Mouse (Mus musculus): ENCODE data around the gene Pias4. TPM values are rescaled to one million over a fixed set of nuclear protein-coding genes. Genes with fewer than 3 reads are reported as not detected.
A peak's percentile ranks its signal among the peaks of the same experiment; 100 is the strongest.

Gene Pias4
- polyA plus RNA-seq, 1 experiment: 36.8 TPM

- Histone ChIP-seq H3K27ac (ENCODE audit: insufficient read depth, low read length) (peak overlapping the region; percentile 4; the same call in 1 of the 2 replicates), H3K9me3 (replicated peaks; ENCODE audit: control insufficient read depth, insufficient read depth, low read length, poor library complexity, severe bottlenecking) (no peaks in the 10 kb centered on the region), H3K36me3 (ENCODE audit: control insufficient read depth, insufficient read depth, low read length, poor library complexity, severe bottlenecking) (peaks cover 53% of the 10 kb centered on the region), H3K4me1 (ENCODE audit: control insufficient read depth, insufficient read depth, low read length) (peaks cover 2% of the 10 kb centered on the region), H3K4me3 (ENCODE audit: low read depth, low read length) (no peak overlapping the region), H3K27me3 (ENCODE audit: control insufficient read depth, insufficient read depth, low read length, poor library complexity, severe bottlenecking) (no peaks in the 10 kb centered on the region), H3K9ac (ENCODE audit: low read depth, poor library complexity, severe bottlenecking) (no peak overlapping the region; the same call in 1 of the 2 replicates)
- no peak for TF ChIP-seq EP300 (IDR thresholded peaks at IDR 0.05; ENCODE audit: insufficient read depth, low read depth, low read length)
- TF ChIP-seq CTCF (IDR thresholded peaks at IDR 0.05; ENCODE audit: low read depth, low read length): no peak
- no peak for TF ChIP-seq POLR2A (IDR thresholded peaks at IDR 0.05; ENCODE audit: insufficient read depth, low read length)
Observed at GRCm38 (mm10) chr10:81179451-81180342, 12.0 kb upstream of the Pias4 start.

- Histone ChIP-seq H3K4me1 (ENCODE audit: control insufficient read depth, insufficient read depth, low read length) (peaks cover 2% of the 10 kb centered on the region), H3K9ac (ENCODE audit: low read depth, poor library complexity, severe bottlenecking) (peak overlapping the region; percentile 93), H3K27ac (ENCODE audit: insufficient read depth, low read length) (peak overlapping the region; percentile 49), H3K4me3 (ENCODE audit: low read depth, low read length) (peak overlapping the region; percentile 70), H3K27me3 (ENCODE audit: control insufficient read depth, insufficient read depth, low read length, poor library complexity, severe bottlenecking) (no peaks in the 10 kb centered on the region), H3K36me3 (ENCODE audit: control insufficient read depth, insufficient read depth, low read length, poor library complexity, severe bottlenecking) (peaks cover 53% of the 10 kb centered on the region), H3K9me3 (replicated peaks; ENCODE audit: control insufficient read depth, insufficient read depth, low read length, poor library complexity, severe bottlenecking) (no peaks in the 10 kb centered on the region)
- no peak for TF ChIP-seq EP300 (IDR thresholded peaks at IDR 0.05; ENCODE audit: insufficient read depth, low read depth, low read length)
- no peak for TF ChIP-seq POLR2A (IDR thresholded peaks at IDR 0.05; ENCODE audit: insufficient read depth, low read length)
- TF ChIP-seq CTCF (IDR thresholded peaks at IDR 0.05; ENCODE audit: low read depth, low read length): no peak
Observed at GRCm38 (mm10) chr10:81178927-81179326, 11.2 kb upstream of the Pias4 start.

- H3K27ac ChIP-seq (ENCODE audit: insufficient read depth, low read length): peak overlapping the region; percentile 49
Observed at GRCm38 (mm10) chr10:81177958-81178712, 10.4 kb upstream of the Pias4 start.

GRCm38 (mm10) chr10:81177491-81177925 lies 9.8 kb upstream of the Pias4 start:
- TF ChIP-seq CTCF (IDR thresholded peaks at IDR 0.05; ENCODE audit: low read depth, low read length): no peak
- no peak for TF ChIP-seq EP300 (IDR thresholded peaks at IDR 0.05; ENCODE audit: insufficient read depth, low read depth, low read length)
- no peak for TF ChIP-seq POLR2A (IDR thresholded peaks at IDR 0.05; ENCODE audit: insufficient read depth, low read length)
- Histone ChIP-seq H3K27ac (ENCODE audit: insufficient read depth, low read length) (peak overlapping the region; percentile 49), H3K4me1 (ENCODE audit: control insufficient read depth, insufficient read depth, low read length) (no peaks in the 10 kb centered on the region), H3K27me3 (ENCODE audit: control insufficient read depth, insufficient read depth, low read length, poor library complexity, severe bottlenecking) (no peaks in the 10 kb centered on the region), H3K9ac (ENCODE audit: low read depth, poor library complexity, severe bottlenecking) (peak overlapping the region; percentile 93), H3K36me3 (ENCODE audit: control insufficient read depth, insufficient read depth, low read length, poor library complexity, severe bottlenecking) (peaks cover 53% of the 10 kb centered on the region), H3K4me3 (ENCODE audit: low read depth, low read length) (peak overlapping the region; percentile 70), H3K9me3 (replicated peaks; ENCODE audit: control insufficient read depth, insufficient read depth, low read length, poor library complexity, severe bottlenecking) (no peaks in the 10 kb centered on the region)

More at GRCm38 (mm10) chr10:81177958-81178712, 10.4 kb upstream of the Pias4 start:
- Histone ChIP-seq H3K9ac (ENCODE audit: low read depth, poor library complexity, severe bottlenecking) (peak overlapping the region; percentile 93), H3K27me3 (ENCODE audit: control insufficient read depth, insufficient read depth, low read length, poor library complexity, severe bottlenecking) (no peaks in the 10 kb centered on the region), H3K36me3 (ENCODE audit: control insufficient read depth, insufficient read depth, low read length, poor library complexity, severe bottlenecking) (peaks cover 53% of the 10 kb centered on the region), H3K4me3 (ENCODE audit: low read depth, low read length) (peak overlapping the region; percentile 70), H3K9me3 (replicated peaks; ENCODE audit: control insufficient read depth, insufficient read depth, low read length, poor library complexity, severe bottlenecking) (no peaks in the 10 kb centered on the region), H3K4me1 (ENCODE audit: control insufficient read depth, insufficient read depth, low read length) (no peaks in the 10 kb centered on the region)
- TF ChIP-seq POLR2A (IDR thresholded peaks at IDR 0.05; ENCODE audit: insufficient read depth, low read length) (no peak), EP300 (IDR thresholded peaks at IDR 0.05; ENCODE audit: insufficient read depth, low read depth, low read length) (no peak), CTCF (IDR thresholded peaks at IDR 0.05; ENCODE audit: low read depth, low read length) (no peak)

- peak within 1 kb of the TSS; percentile 49 for H3K27ac ChIP-seq (ENCODE audit: insufficient read depth, low read length)
- peak within 1 kb of the TSS; percentile 70 for H3K4me3 ChIP-seq (ENCODE audit: low read depth, low read length)
- TF ChIP-seq EP300 (IDR thresholded peaks at IDR 0.05; ENCODE audit: insufficient read depth, low read depth, low read length) (no peak), POLR2A (IDR thresholded peaks at IDR 0.05; ENCODE audit: insufficient read depth, low read length) (no peak), CTCF (IDR thresholded peaks at IDR 0.05; ENCODE audit: low read depth, low read length) (no peak)
- no peaks in the 10 kb centered on the region for H3K4me1 ChIP-seq (ENCODE audit: control insufficient read depth, insufficient read depth, low read length)
- H3K27me3 ChIP-seq (ENCODE audit: control insufficient read depth, insufficient read depth, low read length, poor library complexity, severe bottlenecking): no peaks in the 10 kb centered on the region
- peaks cover 48% of the 10 kb centered on the region for H3K36me3 ChIP-seq (ENCODE audit: control insufficient read depth, insufficient read depth, low read length, poor library complexity, severe bottlenecking)
- H3K9me3 ChIP-seq (replicated peaks; ENCODE audit: control insufficient read depth, insufficient read depth, low read length, poor library complexity, severe bottlenecking): no peaks in the 10 kb centered on the region
- H3K9ac ChIP-seq (ENCODE audit: low read depth, poor library complexity, severe bottlenecking): peak within 1 kb of the TSS; percentile 93
Observed at GRCm38 (mm10) chr10:81176466-81177271, 8.9 kb upstream of the Pias4 start, which contains the start of gene Eef2. Eef2 (plus strand) TSS chr10:81176631.
